Mouse (Mus musculus) CH12.LX (cell line): ENCODE data around the gene Sf1. TPM values are rescaled to one million over a fixed set of nuclear protein-coding genes. Genes with fewer than 3 reads are reported as not detected.
A peak's percentile ranks its signal among the peaks of the same experiment; 100 is the strongest.

Experiments used
- DNase-seq: peaks from one replicate; pipeline ENCODE4 v3.0.0-alpha.2; 2013; ENCODE audit errors: extremely low read depth
- H3K27ac ChIP-seq: 2 replicates; pipeline ENCODE4 v1.5.1; 2012; ENCODE audit warnings: low read depth, mild to moderate bottlenecking, control low read depth, moderate library complexity; ENCODE audit not compliant: insufficient read depth
- H3K27me3 ChIP-seq: replicated peaks from 2 replicates; pipeline ENCODE3; 2012; ENCODE audit warnings: inconsistent platforms
- H3K36me3 ChIP-seq, 2 experiments: replicated peaks in 1 of 2; 2 replicates each; pipeline versions ENCODE3 to v1.6.1; 2012; ENCODE audit warnings: inconsistent platforms in 1 of 2, low read length in 1 of 2, mild to moderate bottlenecking in 1 of 2, mixed read lengths in 1 of 2, moderate library complexity in 1 of 2; ENCODE audit not compliant: control insufficient read depth in 1 of 2, insufficient read depth in 1 of 2
- H3K4me1 ChIP-seq, 2 experiments: 2 replicates each; pipeline ENCODE4 v1.6.1; 2012; ENCODE audit warnings: inconsistent platforms in 1 of 2, moderate library complexity in 1 of 2; ENCODE audit not compliant: insufficient read depth in 2 of 2, control insufficient read depth in 1 of 2
- H3K4me2 ChIP-seq: 2 replicates; pipeline ENCODE4 v1.6.1; 2012; ENCODE audit warnings: low read depth, mild to moderate bottlenecking, control low read depth; ENCODE audit not compliant: poor library complexity, insufficient read depth, severe bottlenecking
- H3K4me3 ChIP-seq, 3 experiments: fragments of 150-350 bp in 1 of 3; sonication (generic) in 1 of 3; replicated peaks in 1 of 3; 2 replicates each; pipeline versions ENCODE3 to v1.5.1; 2011 to 2012; ENCODE audit warnings: low read depth in 2 of 3, low read length in 2 of 3, mild to moderate bottlenecking in 2 of 3, moderate library complexity in 2 of 3, control low read depth in 1 of 3, improper control_type of control experiment in 1 of 3, inconsistent platforms in 1 of 3, mixed read lengths in 1 of 3; ENCODE audit not compliant: poor library complexity in 1 of 3
- H3K79me2 ChIP-seq: replicated peaks from 2 replicates; pipeline ENCODE4 v1.6.1; 2012; ENCODE audit warnings: mild to moderate bottlenecking, moderate library complexity; ENCODE audit not compliant: control insufficient read depth, poor library complexity, insufficient read depth, severe bottlenecking; ENCODE audit errors: extremely low read depth
- H3K9ac ChIP-seq: 2 replicates; pipeline ENCODE4 v1.6.1; 2012; ENCODE audit warnings: low read depth, mild to moderate bottlenecking, control low read depth, moderate library complexity; ENCODE audit not compliant: insufficient read depth
- H3K9me3 ChIP-seq: replicated peaks from 2 replicates; pipeline ENCODE3; 2012; ENCODE audit warnings: low read length, inconsistent platforms, mixed read lengths
- CHD1 ChIP-seq: IDR thresholded peaks from 2 replicates; pipeline ENCODE4 v1.6.1; 2012; ENCODE audit warnings: low read depth, low read length, improper control_type of control experiment, inconsistent platforms
- E2F4 ChIP-seq: IDR thresholded peaks from 2 replicates; pipeline ENCODE4 v1.6.1; 2011; ENCODE audit warnings: low read depth, low read length, improper control_type of control experiment; ENCODE audit not compliant: insufficient replicate concordance
- HCFC1 ChIP-seq: IDR thresholded peaks from 2 replicates; pipeline ENCODE4 v1.6.1; 2012; ENCODE audit warnings: low read depth, mild to moderate bottlenecking, inconsistent platforms, low read length, improper control_type of control experiment
- IRF4 ChIP-seq: IDR thresholded peaks from 2 replicates; pipeline ENCODE4 v1.6.1; 2014; ENCODE audit warnings: low read depth, mild to moderate bottlenecking, inconsistent platforms, low read length, improper control_type of control experiment
- JUN ChIP-seq: IDR thresholded peaks from 2 replicates; pipeline ENCODE4 v1.6.1; 2011; ENCODE audit warnings: low read depth, mild to moderate bottlenecking, low read length, improper control_type of control experiment, moderate library complexity; ENCODE audit not compliant: insufficient read depth
- JUND ChIP-seq: conservative IDR thresholded peaks from 2 replicates; pipeline ENCODE4 v1.6.1; 2011; ENCODE audit warnings: low read depth, low read length, improper control_type of control experiment
- KAT2A ChIP-seq: IDR thresholded peaks from 2 replicates; pipeline ENCODE4 v1.6.1; 2012; ENCODE audit warnings: low read length, improper control_type of control experiment, inconsistent platforms; ENCODE audit not compliant: insufficient replicate concordance
- MAFK ChIP-seq: IDR thresholded peaks from 2 replicates; pipeline ENCODE4 v1.6.1; 2011; ENCODE audit warnings: low read length, improper control_type of control experiment; ENCODE audit not compliant: insufficient replicate concordance
- MAX ChIP-seq: IDR thresholded peaks from 2 replicates; pipeline ENCODE4 v1.6.1; 2011; ENCODE audit warnings: low read length, improper control_type of control experiment
- MYC ChIP-seq: IDR thresholded peaks from 2 replicates; pipeline ENCODE4 v1.6.1; 2011; ENCODE audit warnings: low read depth, mild to moderate bottlenecking, improper control_type of control experiment, low read length
- POLR2AphosphoS2 ChIP-seq: IDR thresholded peaks from 2 replicates; pipeline ENCODE4 v1.6.1; 2011; ENCODE audit warnings: low read depth, low read length, improper control_type of control experiment
- RCOR1 ChIP-seq: conservative IDR thresholded peaks from 2 replicates; pipeline ENCODE4 v1.6.1; 2012; ENCODE audit warnings: low read depth, mild to moderate bottlenecking, inconsistent platforms, low read length, improper control_type of control experiment
- SIN3A ChIP-seq: IDR thresholded peaks from 2 replicates; pipeline ENCODE4 v1.6.1; 2012; ENCODE audit warnings: low read length, improper control_type of control experiment, inconsistent platforms
- TCF12 ChIP-seq: IDR thresholded peaks from 2 replicates; pipeline ENCODE4 v1.6.1; 2014; ENCODE audit warnings: low read depth, mild to moderate bottlenecking, inconsistent platforms, low read length, improper control_type of control experiment
- ZMIZ1 ChIP-seq: IDR thresholded peaks from 2 replicates; pipeline ENCODE4 v1.6.1; 2012; ENCODE audit warnings: low read depth, mild to moderate bottlenecking, inconsistent platforms, low read length, improper control_type of control experiment
- dilution Hi-C: fragments of 300-500 bp; cut with MboI; formaldehyde crosslinking; loops from 2 replicates; pipeline ENCODE4 v1.14.3; 2020; ENCODE audit warnings: low sequenced_read_pairs; ENCODE audit not compliant: extremely low pct_unique_long_range_greater_than_20kb, extremely low pct_ligation_motif_present
- in situ Hi-C: fragments of 300-500 bp; cut with MboI; formaldehyde crosslinking; loops from 3 replicates; pipeline ENCODE4 v1.14.3; 2019; ENCODE audit warnings: low sequenced_read_pairs, low pct_ligation_motif_present, low pct_unique_long_range_greater_than_20kb, mixed read lengths
- polyA plus RNA-seq: library from polyadenylated mRNA; unstranded; fragments of >175 nt; gene quantifications from 2 replicates; pipeline ENCODE4 v1.2.1, GENCODE M21; 2012; ENCODE audit warnings: low read depth; ENCODE audit not compliant: insufficient read length
- total RNA-seq, 2 experiments: library from RNA; depleted of rRNA; stranded (reverse); fragments of 300-350 nt in 1 of 2; fragments of >200 nt in 1 of 2; gene quantifications; 2 replicates each; pipeline ENCODE4 v1.2.3; 2012 to 2014

Gene Sf1
- total and polyA plus RNA-seq, 3 experiments: 54.5 to 251 (median 70.4) TPM

DNA sequence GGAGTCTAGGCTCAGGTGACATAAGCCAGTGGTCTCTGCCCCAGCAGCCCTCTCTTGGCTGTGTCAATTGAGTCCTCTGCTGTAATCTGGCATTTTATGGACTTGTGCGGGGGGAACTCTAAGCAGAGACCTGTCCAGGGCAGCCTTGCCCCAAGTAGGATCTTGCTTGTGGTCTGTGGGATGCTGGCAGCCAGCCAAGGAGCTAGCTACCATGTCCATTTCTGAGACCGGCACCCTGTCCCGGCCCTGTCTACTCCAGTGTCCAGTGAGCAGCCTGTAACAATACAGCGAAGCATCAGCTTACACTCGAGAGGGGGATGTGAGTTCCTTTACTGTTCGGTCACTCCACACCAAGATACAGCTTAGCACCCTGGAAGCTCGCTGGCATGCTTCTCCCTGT, 9.5 kb upstream of the Sf1 start:
- TF ChIP-seq IRF4 (no peak), POLR2AphosphoS2 (peak; percentile 19; the same call in 1 of the 2 replicates)
- in situ Hi-C loops (no loop called here), dilution Hi-C loops (no loop called here)
- Histone ChIP-seq H3K4me1 (peaks cover 0 to 35% of the 10 kb centered on the region in 2 experiments; a peak in 2 of 4 replicates), H3K27me3 (no peaks in the 10 kb centered on the region), H3K79me2 (no peaks in the 10 kb centered on the region), H3K9me3 (no peaks in the 10 kb centered on the region), H3K4me3 (no peak overlapping the region), H3K36me3 (peaks cover 61 to 78% of the 10 kb centered on the region in 2 experiments), H3K4me2 (no peak overlapping the region), H3K27ac (no peak overlapping the region), H3K9ac (no peak overlapping the region)
- no peak for DNase-seq

DNA sequence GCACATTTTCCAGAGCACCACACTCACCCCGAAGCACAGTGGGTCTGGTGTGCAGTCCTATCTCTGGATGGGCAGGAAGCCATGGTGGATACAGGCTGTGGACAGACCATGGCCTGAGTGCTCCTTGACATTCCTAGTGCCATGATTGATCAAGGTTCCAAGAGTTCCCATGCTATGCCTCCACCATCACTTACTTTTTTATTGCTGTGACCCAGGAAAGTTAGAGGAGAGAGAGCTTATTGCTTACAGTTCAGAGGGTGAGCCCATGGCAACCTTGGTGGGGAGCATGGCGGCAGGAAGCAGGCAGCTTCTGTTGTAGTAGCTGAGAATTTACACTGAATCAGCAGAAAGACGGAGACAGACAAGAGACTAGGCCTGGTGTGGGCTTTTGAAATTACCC, 2.2 kb upstream of the Sf1 start:
- DNase-seq: no peak
- H3K79me2 ChIP-seq: peaks cover 19% of the 10 kb centered on the region
- in situ Hi-C loops: no loop called here
- TF ChIP-seq MAFK (0 out of 2 replicates have a peak, but pooled peaks have one; percentile 28), TCF12 (no peak)
- TF ChIP-seq, all 38 proteins: peak for 1
- dilution Hi-C loops: no loop called here
- Histone ChIP-seq H3K9me3 (no peaks in the 10 kb centered on the region), H3K9ac (no peak overlapping the region), H3K36me3 (peaks cover 11 to 44% of the 10 kb centered on the region in 2 experiments), H3K4me1 (peaks cover 5 to 39% of the 10 kb centered on the region in 2 experiments), H3K4me3 (no peak overlapping the region), H3K27ac (no peak overlapping the region), H3K4me2 (no peak overlapping the region), H3K27me3 (no peaks in the 10 kb centered on the region)

GRCm38 (mm10) chr19:6363091-6363410, 439 bp upstream of the Sf1 start:
- peak overlapping the region; percentile 66 for H3K9ac ChIP-seq
- no peaks in the 10 kb centered on the region for H3K27me3 ChIP-seq
- H3K4me2 ChIP-seq: peak overlapping the region; percentile 67
- H3K4me1 ChIP-seq: peaks cover 5 to 57% of the 10 kb centered on the region in 2 experiments
- in situ Hi-C loops (no loop called here), dilution Hi-C loops (no loop called here)
- peak overlapping the region; percentile 65 to 98 (median 69) for H3K4me3 ChIP-seq
- H3K79me2 ChIP-seq: peaks cover 37% of the 10 kb centered on the region
- no peaks in the 10 kb centered on the region for H3K9me3 ChIP-seq
- DNase-seq: no peak
- H3K36me3 ChIP-seq: peaks cover 27 to 55% of the 10 kb centered on the region in 2 experiments
- TF ChIP-seq ZMIZ1 (no peak), JUN (no peak), HCFC1 (no peak), JUND (peak; percentile 29; the same call in 1 of the 2 replicates), RCOR1 (no peak), E2F4 (peak; percentile 73; the same call in 1 of the 2 replicates), MYC (no peak), SIN3A (peak; percentile 81), CHD1 (no peak; the same call in 1 of the 2 replicates), KAT2A (no peak), MAX (peak; percentile 32)
- 0 out of 2 replicates have a peak overlapping the region, but pooled peaks have one; percentile 2 for H3K27ac ChIP-seq
